Mouse (Mus musculus): ENCODE data around the gene Dnm3.

DNA sequence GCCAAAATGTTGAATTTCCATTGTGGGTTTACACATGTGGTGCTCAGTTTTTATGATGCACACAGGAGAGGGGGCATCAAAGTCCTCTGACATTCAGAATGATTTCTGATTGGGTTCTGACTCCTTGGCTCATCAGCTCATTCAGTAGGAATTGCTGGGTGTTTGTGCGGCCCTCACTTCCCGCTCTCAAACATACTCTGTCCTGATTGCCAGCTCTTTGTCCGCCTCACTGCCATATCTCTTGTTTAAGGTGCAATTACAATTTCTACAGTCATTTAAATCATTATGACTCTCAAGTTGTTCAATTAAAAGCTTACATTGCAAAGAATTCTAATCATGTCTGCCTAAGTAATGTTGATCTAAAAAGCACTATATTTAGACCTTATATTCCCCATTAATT is 179.3 kb downstream of the Dnm3 start:
- no peak for TF ChIP-seq POLR2A (IDR thresholded peaks at IDR 0.05; ENCODE audit: borderline replicate concordance, extremely low read depth, low read depth, low read length)
- no peak for TF ChIP-seq CTCF (IDR thresholded peaks at IDR 0.05; ENCODE audit: insufficient read depth, low read length)

All from lung, adult 2 months (tissue).